Mouse (Mus musculus) layer of hippocampus, adult 6 months (tissue): ENCODE results near the gene Gm9045. TPM values are rescaled to one million over a fixed set of nuclear protein-coding genes. Genes with fewer than 3 reads are reported as not detected.

ENCODE experiments used
- long read RNA-seq, 2 experiments: library from polyadenylated mRNA; unstranded; transcript quantifications; one replicate each; pipeline ENCODE4 v2.0.0; 2019 to 2020
- polyA plus RNA-seq: library from polyadenylated mRNA; unstranded; fragments of <200 nt; fragmentation: Nextera tagmentation; gene quantifications from 2 replicates; pipeline ENCODE4 v1.2.3, GENCODE M21; 2021

The Gm9045 gene
- not detected in 2 replicates for polyA plus RNA-seq
- long read RNA-seq, experiment 1 = 0 reads
- long read RNA-seq, experiment 2 = 0 reads

GRCm38 (mm10) chr10:118337731-118338130, at the start of gene Gm9045:
Gene Gm9045, minus strand, starts transcription at chr10:118337831.

GRCm38 (mm10) chr10:118354005-118354404, 16.4 kb upstream of the Gm9045 start, which contains the start of gene Gm9049:
Gene Gm9049, minus strand, starts transcription at chr10:118354105.

GRCm38 (mm10) chr10:118348579-118348978, 10.9 kb upstream of the Gm9045 start, which contains the start of gene Gm9048:
Gene Gm9048, minus strand, starts transcription at chr10:118348679.

GRCm38 (mm10) chr10:118343155-118343554, 5.5 kb upstream of the Gm9045 start, which contains the start of gene Gm9046:
Gene Gm9046, minus strand, starts transcription at chr10:118343255.

GRCm38 (mm10) chr10:118332308-118332707, 5.3 kb downstream of the Gm9045 start, which contains the start of gene Gm9044:
Gene Gm9044, minus strand, starts transcription at chr10:118332408.

GRCm38 (mm10) chr10:118326869-118327268, 10.8 kb downstream of the Gm9045 start, which contains the start of gene Gm9040:
Gene Gm9040, minus strand, starts transcription at chr10:118326969.

GRCm38 (mm10) chr10:118294938-118295337, 42.7 kb downstream of the Gm9045 start, which contains the start of gene Iltifb:
Gene Iltifb, minus strand, starts transcription at chr10:118295038.

Other genes with a start within 250 kb of the Gm9045 start
- gene Mdm1, start 196.0 kb downstream of the Gm9045 start, polyA plus RNA-seq = 5.5 and 5.7 TPM in 2 replicates
- not detected in 2 replicates for gene Il22, start 132.9 kb downstream of the Gm9045 start, polyA plus RNA-seq
- not detected in 2 replicates for gene Gm32717, start 97.1 kb downstream of the Gm9045 start, polyA plus RNA-seq
- not detected in 2 replicates for gene Gm32802, start 79.1 kb downstream of the Gm9045 start, polyA plus RNA-seq
- gene Iltifb, start 42.8 kb downstream of the Gm9045 start, polyA plus RNA-seq = not detected in 2 replicates
- not detected in 2 replicates for gene Gm9040, start 10.9 kb downstream of the Gm9045 start, polyA plus RNA-seq
- gene Gm9044, start 5.4 kb downstream of the Gm9045 start, polyA plus RNA-seq = not detected in 2 replicates
- not detected in 2 replicates for gene Gm9046, start 5.4 kb upstream of the Gm9045 start, polyA plus RNA-seq
- gene Gm9048, start 10.8 kb upstream of the Gm9045 start, polyA plus RNA-seq = not detected in 2 replicates
- not detected in 2 replicates for gene Gm9049, start 16.3 kb upstream of the Gm9045 start, polyA plus RNA-seq
- gene Ifng, start 103.2 kb upstream of the Gm9045 start, polyA plus RNA-seq = not detected in 2 replicates